Mouse (Mus musculus) heart, postnatal 0 days (tissue): ENCODE data around the gene Gm10642.
A peak's percentile ranks its signal among the peaks of the same experiment; 100 is the strongest.

ENCODE experiments used
- CTCF ChIP-seq: IDR thresholded peaks from 2 replicates; pipeline ENCODE4 v1.5.1; 2016; ENCODE audit warnings: antibody characterized with exemption, control low read depth, low read depth
- EP300 ChIP-seq: IDR thresholded peaks from 2 replicates; pipeline ENCODE4 v1.6.1; 2016; ENCODE audit warnings: antibody characterized with exemption, low read depth

GRCm38 (mm10) chr9:70668048-70668447 is 12.0 kb downstream of the Gm10642 start:
- TF ChIP-seq CTCF = peak; percentile 24
- no peak for TF ChIP-seq EP300
